Mouse (Mus musculus): ENCODE results near the gene Cxadr. TPM values are rescaled to one million over a fixed set of nuclear protein-coding genes. Genes with fewer than 3 reads are reported as not detected.

The Cxadr gene
- total and polyA plus RNA-seq, 2 experiments from 2014 or later = 23.3 to 37.1 TPM

DNA sequence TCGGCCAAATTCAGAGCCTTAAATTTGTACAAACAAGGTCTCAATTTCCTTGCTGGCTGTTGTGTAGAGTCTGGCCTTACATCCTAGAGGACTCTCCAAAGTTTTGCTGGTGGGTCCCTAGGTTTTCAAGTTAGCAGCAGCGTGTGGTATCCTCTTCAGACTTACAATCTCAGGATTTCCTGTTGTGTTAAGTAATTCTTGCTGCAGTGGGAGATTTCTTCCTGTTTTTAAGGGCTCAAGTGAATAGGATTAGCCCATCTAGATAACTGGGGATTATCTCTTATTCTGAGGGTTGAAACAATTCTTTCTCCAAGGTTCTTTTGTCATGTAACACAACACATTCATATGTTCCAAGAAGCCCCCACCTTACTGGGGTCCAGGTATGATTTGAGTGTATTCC lies 90.1 kb downstream of the Cxadr start:
- Histone ChIP-seq H3K36me3 (replicated peaks; ENCODE audit: control insufficient read depth, insufficient read depth, low read length) (no peaks in the 10 kb centered on the region), H3K27ac (ENCODE audit: low read depth) (peak overlapping the region; percentile 61), H3K4me2 (ENCODE audit: low read depth, low read length) (no peak overlapping the region), H3K9me3 (replicated peaks; ENCODE audit: control insufficient read depth, low read length) (no peaks in the 10 kb centered on the region), H3K27me3 (ENCODE audit: control insufficient read depth, insufficient read depth, low read length) (no peaks in the 10 kb centered on the region), H3K9ac (replicated peaks; ENCODE audit: low read depth, low read length) (no peak overlapping the region), H3K4me1 (ENCODE audit: control insufficient read depth, insufficient read depth) (no peaks in the 10 kb centered on the region), H3K4me3 (ENCODE audit: low read depth, low read length) (no peak overlapping the region)
- no peak for DNase-seq (ENCODE audit: low spot score)
- ATAC-seq (ENCODE audit: insufficient read depth, low read depth) = no peak
- TF ChIP-seq EP300 (IDR thresholded peaks at IDR 0.05; ENCODE audit: low read depth) = no peak
- no peak for TF ChIP-seq CTCF (IDR thresholded peaks at IDR 0.05; ENCODE audit: low read depth)
- 52% methylated on average over 2 of the region's 2 CpGs for WGBS

DNA sequence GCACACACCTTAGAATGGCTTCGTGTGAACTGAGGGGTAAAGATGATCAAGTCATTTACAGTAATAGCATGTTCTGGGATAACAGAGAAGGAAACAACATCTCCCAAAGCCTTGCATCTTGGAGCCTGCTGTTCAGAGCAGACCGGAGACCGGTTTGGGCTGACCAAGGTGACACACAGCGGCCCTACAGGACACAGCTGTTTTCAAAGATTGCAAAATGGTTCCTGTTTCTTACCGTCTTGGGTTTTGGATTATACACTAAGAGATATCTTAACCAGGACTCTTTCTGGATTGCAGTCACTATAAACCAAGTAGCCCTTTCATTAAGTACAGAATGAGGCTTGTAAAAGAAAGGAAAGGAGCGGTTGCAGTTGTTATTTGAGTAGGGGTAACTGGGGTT lies 97.4 kb downstream of the Cxadr start:
- no peaks in the 10 kb centered on the region for H3K27me3 ChIP-seq (ENCODE audit: control insufficient read depth, insufficient read depth, low read length)
- no peaks in the 10 kb centered on the region for H3K36me3 ChIP-seq (replicated peaks; ENCODE audit: control insufficient read depth, insufficient read depth, low read length)
- H3K4me2 ChIP-seq (ENCODE audit: low read depth, low read length) = no peak overlapping the region
- H3K27ac ChIP-seq (ENCODE audit: low read depth) = no peak overlapping the region
- no peak overlapping the region for H3K9ac ChIP-seq (replicated peaks; ENCODE audit: low read depth, low read length)
- no peak for ATAC-seq (ENCODE audit: insufficient read depth, low read depth)
- TF ChIP-seq CTCF (IDR thresholded peaks at IDR 0.05; ENCODE audit: low read depth) (no peak), EP300 (IDR thresholded peaks at IDR 0.05; ENCODE audit: low read depth) (no peak)
- DNase-seq (ENCODE audit: low spot score) = no peak
- no peak overlapping the region for H3K4me3 ChIP-seq (ENCODE audit: low read depth, low read length)
- 83% methylated on average over 6 of the region's 6 CpGs for WGBS
- H3K4me1 ChIP-seq (ENCODE audit: control insufficient read depth, insufficient read depth) = peaks cover 6% of the 10 kb centered on the region; the same call in 1 of the 2 replicates
- no peaks in the 10 kb centered on the region for H3K9me3 ChIP-seq (replicated peaks; ENCODE audit: control insufficient read depth, low read length)

DNA sequence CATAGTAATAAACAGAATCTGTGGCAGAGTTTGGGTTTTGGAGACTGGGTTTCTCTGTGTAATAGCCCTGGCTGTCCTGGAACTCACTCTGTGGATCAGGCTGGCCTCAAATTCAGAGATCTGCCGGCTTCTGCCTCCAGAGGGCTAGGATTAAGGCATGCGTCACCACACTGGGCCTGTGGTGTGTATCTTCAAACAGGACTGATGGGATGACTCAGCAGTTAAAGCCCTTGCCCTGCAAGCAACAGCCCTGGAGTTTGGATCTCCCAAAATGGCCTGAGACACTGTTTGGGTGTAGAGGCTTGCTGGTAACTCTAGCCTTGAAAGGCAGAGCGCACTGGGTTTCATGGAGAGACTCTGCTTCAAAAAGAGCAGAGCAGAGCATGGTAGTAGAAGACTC lies 98.1 kb downstream of the Cxadr start:
- H3K9me3 ChIP-seq (replicated peaks; ENCODE audit: control insufficient read depth, low read length) = no peaks in the 10 kb centered on the region
- H3K4me3 ChIP-seq (ENCODE audit: low read depth, low read length) = no peak overlapping the region
- no peak overlapping the region for H3K4me2 ChIP-seq (ENCODE audit: low read depth, low read length)
- no peak overlapping the region for H3K27ac ChIP-seq (ENCODE audit: low read depth)
- H3K27me3 ChIP-seq (ENCODE audit: control insufficient read depth, insufficient read depth, low read length) = no peaks in the 10 kb centered on the region
- H3K9ac ChIP-seq (replicated peaks; ENCODE audit: low read depth, low read length) = no peak overlapping the region
- DNase-seq (ENCODE audit: low spot score) = no peak
- 84% methylated on average over 3 of the region's 3 CpGs for WGBS
- peaks cover 6% of the 10 kb centered on the region; the same call in 1 of the 2 replicates for H3K4me1 ChIP-seq (ENCODE audit: control insufficient read depth, insufficient read depth)
- no peak for ATAC-seq (ENCODE audit: insufficient read depth, low read depth)
- TF ChIP-seq CTCF (IDR thresholded peaks at IDR 0.05; ENCODE audit: low read depth) (no peak), EP300 (IDR thresholded peaks at IDR 0.05; ENCODE audit: low read depth) (no peak)
- no peaks in the 10 kb centered on the region for H3K36me3 ChIP-seq (replicated peaks; ENCODE audit: control insufficient read depth, insufficient read depth, low read length)

DNA sequence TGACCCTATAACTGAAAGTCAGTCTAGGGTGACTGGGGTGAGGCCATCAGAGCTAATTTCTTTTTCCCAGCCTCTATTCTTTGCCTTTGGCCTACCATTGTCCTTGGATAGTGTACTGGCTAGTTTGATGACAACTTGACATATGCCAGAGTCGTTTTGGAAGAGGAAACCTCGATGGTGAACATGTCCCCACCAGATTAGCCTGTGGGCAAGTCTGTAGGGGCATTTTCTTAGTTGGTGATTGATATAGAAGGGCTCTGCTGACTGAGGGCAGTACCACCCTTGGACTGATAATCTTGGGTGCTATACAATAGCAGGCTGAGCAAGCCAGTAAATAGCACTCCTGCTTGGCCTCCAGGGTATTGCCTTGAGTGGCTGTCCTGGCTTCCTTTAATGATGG lies 101.0 kb downstream of the Cxadr start:
- ATAC-seq (ENCODE audit: insufficient read depth, low read depth) (peak; percentile 92), DNase-seq (ENCODE audit: low spot score) (peak; percentile 40)
- TF ChIP-seq EP300 (IDR thresholded peaks at IDR 0.05; ENCODE audit: low read depth) (no peak), CTCF (IDR thresholded peaks at IDR 0.05; ENCODE audit: low read depth) (no peak)
- H3K27me3 ChIP-seq (ENCODE audit: control insufficient read depth, insufficient read depth, low read length) = no peaks in the 10 kb centered on the region
- no peak overlapping the region for H3K9ac ChIP-seq (replicated peaks; ENCODE audit: low read depth, low read length)
- WGBS = 10% methylated on average over 2 of the region's 2 CpGs
- H3K27ac ChIP-seq (ENCODE audit: low read depth) = no peak overlapping the region
- H3K36me3 ChIP-seq (replicated peaks; ENCODE audit: control insufficient read depth, insufficient read depth, low read length) = no peaks in the 10 kb centered on the region
- no peaks in the 10 kb centered on the region for H3K9me3 ChIP-seq (replicated peaks; ENCODE audit: control insufficient read depth, low read length)
- peaks cover 6% of the 10 kb centered on the region; the same call in 1 of the 2 replicates for H3K4me1 ChIP-seq (ENCODE audit: control insufficient read depth, insufficient read depth)
- H3K4me2 ChIP-seq (ENCODE audit: low read depth, low read length) = no peak overlapping the region
- no peak overlapping the region for H3K4me3 ChIP-seq (ENCODE audit: low read depth, low read length)

DNA sequence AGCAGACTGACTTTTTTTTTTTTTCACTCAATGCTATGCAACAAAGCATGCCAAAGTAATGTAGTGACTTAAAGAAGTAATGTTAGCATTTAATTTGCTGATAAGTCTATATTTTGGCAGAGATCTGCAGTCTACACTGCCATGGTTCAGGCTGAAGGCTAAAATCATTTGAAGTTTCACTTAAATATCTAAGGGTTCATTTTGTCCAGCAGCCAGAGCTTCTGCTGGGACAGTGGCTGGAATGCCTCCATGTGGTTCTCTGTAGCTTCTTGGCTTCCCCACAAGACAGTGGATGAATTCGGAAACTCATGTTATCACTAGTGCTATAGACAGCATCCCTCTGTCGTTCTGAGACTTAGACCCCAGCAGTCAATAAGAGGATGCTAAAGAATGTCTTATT lies 105.4 kb downstream of the Cxadr start:
- H3K4me1 ChIP-seq (ENCODE audit: control insufficient read depth, insufficient read depth) = no peaks in the 10 kb centered on the region
- TF ChIP-seq EP300 (IDR thresholded peaks at IDR 0.05; ENCODE audit: low read depth) (no peak), CTCF (IDR thresholded peaks at IDR 0.05; ENCODE audit: low read depth) (no peak)
- WGBS = 52% methylated on average over 2 of the region's 2 CpGs
- H3K9me3 ChIP-seq (replicated peaks; ENCODE audit: control insufficient read depth, low read length) = no peaks in the 10 kb centered on the region
- no peak overlapping the region for H3K4me3 ChIP-seq (ENCODE audit: low read depth, low read length)
- no peaks in the 10 kb centered on the region for H3K27me3 ChIP-seq (ENCODE audit: control insufficient read depth, insufficient read depth, low read length)
- H3K27ac ChIP-seq (ENCODE audit: low read depth) = no peak overlapping the region
- no peak for ATAC-seq (ENCODE audit: insufficient read depth, low read depth)
- H3K36me3 ChIP-seq (replicated peaks; ENCODE audit: control insufficient read depth, insufficient read depth, low read length) = no peaks in the 10 kb centered on the region
- DNase-seq (ENCODE audit: low spot score) = no peak
- no peak overlapping the region for H3K9ac ChIP-seq (replicated peaks; ENCODE audit: low read depth, low read length)
- no peak overlapping the region for H3K4me2 ChIP-seq (ENCODE audit: low read depth, low read length)

DNA sequence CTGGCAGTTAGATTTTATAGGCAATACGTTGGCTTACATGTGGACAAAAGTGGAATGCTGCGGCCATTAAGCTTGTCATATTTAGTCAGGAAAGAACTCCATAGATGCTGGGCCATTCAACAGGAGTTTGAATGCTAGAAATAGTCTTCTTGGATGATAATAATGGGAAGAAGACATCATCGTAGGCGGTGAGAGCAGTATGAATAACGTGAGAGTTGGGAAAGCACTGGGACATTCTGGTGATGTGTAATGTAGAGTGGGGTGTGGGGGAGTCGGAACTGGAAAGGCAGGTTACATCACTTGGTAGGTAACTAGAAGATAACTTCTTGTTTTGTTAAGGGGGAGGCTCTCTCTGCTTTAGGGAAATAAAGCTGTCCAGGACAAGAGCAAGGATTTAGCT lies 106.6 kb downstream of the Cxadr start:
- no peak for ATAC-seq (ENCODE audit: insufficient read depth, low read depth)
- H3K9me3 ChIP-seq (replicated peaks; ENCODE audit: control insufficient read depth, low read length) = no peaks in the 10 kb centered on the region
- no peak for TF ChIP-seq CTCF (IDR thresholded peaks at IDR 0.05; ENCODE audit: low read depth)
- no peak for TF ChIP-seq EP300 (IDR thresholded peaks at IDR 0.05; ENCODE audit: low read depth)
- H3K27ac ChIP-seq (ENCODE audit: low read depth) = no peak overlapping the region
- no peak for DNase-seq (ENCODE audit: low spot score)
- WGBS = 80% methylated on average over 6 of the region's 6 CpGs
- H3K36me3 ChIP-seq (replicated peaks; ENCODE audit: control insufficient read depth, insufficient read depth, low read length) = no peaks in the 10 kb centered on the region
- no peak overlapping the region for H3K4me2 ChIP-seq (ENCODE audit: low read depth, low read length)
- H3K4me1 ChIP-seq (ENCODE audit: control insufficient read depth, insufficient read depth) = no peaks in the 10 kb centered on the region
- no peak overlapping the region for H3K4me3 ChIP-seq (ENCODE audit: low read depth, low read length)
- H3K9ac ChIP-seq (replicated peaks; ENCODE audit: low read depth, low read length) = no peak overlapping the region
- no peaks in the 10 kb centered on the region for H3K27me3 ChIP-seq (ENCODE audit: control insufficient read depth, insufficient read depth, low read length)

Other genes with a start within 250 kb of the Cxadr start
- gene Btg3, start 75.7 kb downstream of the Cxadr start, total RNA-seq (2014; rRNA removed; ENCODE audit: low replicate concordance) = 7.5 and 8.4 TPM in 2 replicates
- 45.9 and 61.4 TPM in 2 replicates for gene Btg3, start 75.7 kb downstream of the Cxadr start, polyA plus RNA-seq (2015; fragmentation: Nextera tagmentation; extraction: Ambion mirVana)

Data from heart, postnatal 0 days (tissue).